Mouse (Mus musculus) layer of hippocampus, postnatal 36 days (tissue): ENCODE measurements around the gene Igfbp2. TPM values are rescaled to one million over a fixed set of nuclear protein-coding genes. Genes with fewer than 3 reads are reported as not detected.

Experiments used
- DNase-seq, 2 experiments: peaks; one replicate each; pipeline ENCODE4 v3.0.0; 2022
- total RNA-seq, 2 experiments: library from RNA; stranded (reverse); gene quantifications; 2 replicates each; pipeline ENCODE4 v1.2.3; 2021

Igfbp2 gene
- total RNA-seq, 2 experiments from 2014 or later, result 40.2 to 54.9 TPM

DNA sequence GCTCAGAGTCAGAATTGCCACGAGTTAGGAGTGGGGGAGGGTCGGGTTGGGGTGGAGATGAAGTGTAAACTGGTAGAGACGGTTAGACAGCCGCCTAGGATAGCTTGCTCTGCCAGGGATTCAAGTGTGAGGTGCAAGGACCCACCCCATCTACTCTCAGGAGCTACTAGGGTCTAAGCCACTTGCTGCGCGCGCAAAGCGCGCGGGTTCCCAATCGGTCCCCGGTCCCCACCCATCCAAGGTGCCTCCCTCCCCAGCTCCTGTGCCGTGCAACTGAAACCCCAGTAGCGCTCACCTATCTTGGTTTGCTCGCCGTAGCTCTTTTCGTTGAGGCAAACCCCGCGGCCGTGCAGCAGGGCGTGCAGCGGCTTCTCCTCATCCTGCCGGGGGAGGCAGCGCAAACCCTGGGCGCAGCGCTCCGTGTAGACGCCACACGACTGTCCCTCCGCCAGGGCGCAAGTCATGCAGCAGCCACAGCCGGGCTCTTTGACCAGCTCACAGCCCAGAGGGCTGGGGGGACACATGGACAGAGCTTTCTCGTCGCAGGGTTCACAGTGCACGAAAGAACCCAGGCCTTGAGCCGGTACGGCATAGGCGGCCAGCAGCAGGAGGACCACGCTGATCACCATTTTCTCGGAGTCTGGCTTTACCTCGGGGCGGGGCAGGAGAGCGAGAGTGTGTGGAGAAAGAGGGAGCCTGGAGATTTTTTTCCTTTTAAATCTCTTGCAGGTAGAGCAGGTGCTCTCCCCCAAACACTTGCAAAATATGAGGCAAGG, 49.4 kb downstream of the Igfbp2 start:
- DNase-seq, result peak; percentile 64 to 73

DNA sequence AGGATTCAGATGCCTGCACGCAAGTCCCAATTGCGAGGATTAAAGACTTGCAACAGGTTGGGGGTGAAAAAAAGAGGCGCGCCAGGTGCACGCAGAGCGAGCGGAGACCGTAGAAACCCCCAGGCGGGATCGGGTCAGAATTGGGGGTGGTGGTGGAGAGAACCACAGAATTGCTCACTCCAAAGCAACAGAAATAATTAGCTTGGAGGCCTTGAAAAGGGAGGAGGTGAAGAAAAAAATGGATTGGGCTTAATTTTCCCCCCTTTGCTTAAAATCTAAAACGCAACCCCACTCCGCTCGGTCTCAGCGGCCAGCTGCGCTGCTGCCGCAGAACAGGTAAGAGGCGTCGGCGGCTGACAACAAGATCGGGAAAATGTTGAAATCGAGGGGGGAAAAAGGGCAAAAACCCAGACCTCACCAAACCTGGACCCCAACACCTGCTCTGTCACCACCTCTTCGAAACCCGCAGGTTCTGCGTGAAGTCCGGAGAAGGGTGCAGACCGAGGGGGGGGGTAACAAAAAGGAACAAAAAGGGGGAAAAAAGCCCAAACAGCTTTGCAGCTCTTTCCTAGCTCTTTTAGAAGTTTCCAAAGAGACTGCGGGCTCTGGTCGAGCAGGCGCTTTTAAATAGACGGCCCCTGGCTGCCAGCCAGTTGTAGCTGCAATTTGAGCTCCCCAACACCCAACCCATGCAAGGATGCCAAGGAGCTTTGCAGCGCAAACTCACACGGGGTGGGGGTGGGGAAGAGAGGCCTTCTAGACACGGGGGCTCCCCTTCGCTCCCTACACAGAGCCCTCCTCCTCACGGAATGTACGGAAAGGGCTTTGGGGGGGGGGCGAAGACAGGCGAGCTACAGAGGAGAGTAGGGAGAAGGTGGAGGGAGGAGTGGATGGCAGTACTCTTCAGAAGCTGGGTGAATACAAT, 50.2 kb downstream of the Igfbp2 start, which contains the start of gene Igfbp5:
TSS of gene Igfbp5 (minus strand) at position 598 of the 925 bp plus-strand sequence.
- DNase-seq, result peak; percentile 56 to 61

DNA sequence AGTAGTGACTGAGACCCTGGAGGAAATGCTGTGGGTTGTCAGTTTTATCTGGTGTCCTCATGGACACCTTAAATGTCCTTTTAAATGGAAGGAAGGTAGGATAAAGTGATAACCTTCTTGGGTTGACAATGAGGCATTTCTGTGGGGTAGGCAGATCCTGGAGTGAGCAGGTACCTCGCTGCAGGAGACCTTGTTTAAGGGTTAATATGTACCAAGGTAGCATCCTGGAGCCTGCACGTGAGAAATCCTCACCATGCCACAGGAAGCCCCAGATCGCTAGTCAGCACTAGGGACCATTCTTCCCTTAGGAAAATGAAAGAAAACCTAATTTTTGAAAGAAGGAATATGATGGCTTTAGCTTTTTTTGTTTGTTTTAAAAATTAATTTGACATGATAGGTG, 51.4 kb downstream of the Igfbp2 start:
- no peak for DNase-seq

DNA sequence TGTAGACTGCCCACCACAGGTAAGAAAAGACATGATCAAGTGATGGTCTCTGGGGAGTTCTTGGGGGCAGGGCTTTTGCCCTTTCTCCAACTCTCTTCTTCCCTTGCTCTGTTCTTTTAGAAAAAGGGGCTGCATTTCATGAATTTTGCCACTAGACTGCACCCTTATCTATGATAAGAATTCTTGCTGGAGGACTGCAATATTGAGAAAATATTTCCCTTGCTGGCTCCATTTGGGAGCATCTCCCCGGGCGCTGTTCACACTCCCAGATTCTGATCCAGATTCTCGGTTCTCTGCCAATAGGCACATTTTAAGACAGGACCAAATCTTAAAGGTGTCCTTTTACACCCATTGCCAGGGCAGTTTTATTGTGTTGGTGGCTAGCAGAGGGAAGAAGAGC, 51.8 kb downstream of the Igfbp2 start:
- DNase-seq, result no peak

DNA sequence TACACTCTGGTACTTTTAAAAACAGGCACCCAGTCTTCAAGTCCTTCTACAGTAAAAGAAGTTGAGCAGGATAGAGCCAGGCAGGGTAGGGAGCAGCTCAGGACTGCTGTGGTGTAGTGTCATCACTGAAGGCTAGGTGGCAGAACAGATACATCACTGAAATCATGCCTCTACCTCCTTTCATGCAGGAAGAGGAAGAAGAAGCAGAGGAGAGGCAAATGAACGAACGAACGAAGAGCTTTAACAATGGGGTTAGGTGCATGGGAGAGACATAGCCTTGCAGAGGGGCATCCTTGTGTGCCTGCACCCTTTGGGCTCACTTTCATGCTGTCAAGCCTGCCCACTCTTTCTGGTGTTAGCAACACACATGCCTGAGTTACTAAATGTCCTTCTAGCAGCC, 53.6 kb downstream of the Igfbp2 start:
- no peak for DNase-seq

DNA sequence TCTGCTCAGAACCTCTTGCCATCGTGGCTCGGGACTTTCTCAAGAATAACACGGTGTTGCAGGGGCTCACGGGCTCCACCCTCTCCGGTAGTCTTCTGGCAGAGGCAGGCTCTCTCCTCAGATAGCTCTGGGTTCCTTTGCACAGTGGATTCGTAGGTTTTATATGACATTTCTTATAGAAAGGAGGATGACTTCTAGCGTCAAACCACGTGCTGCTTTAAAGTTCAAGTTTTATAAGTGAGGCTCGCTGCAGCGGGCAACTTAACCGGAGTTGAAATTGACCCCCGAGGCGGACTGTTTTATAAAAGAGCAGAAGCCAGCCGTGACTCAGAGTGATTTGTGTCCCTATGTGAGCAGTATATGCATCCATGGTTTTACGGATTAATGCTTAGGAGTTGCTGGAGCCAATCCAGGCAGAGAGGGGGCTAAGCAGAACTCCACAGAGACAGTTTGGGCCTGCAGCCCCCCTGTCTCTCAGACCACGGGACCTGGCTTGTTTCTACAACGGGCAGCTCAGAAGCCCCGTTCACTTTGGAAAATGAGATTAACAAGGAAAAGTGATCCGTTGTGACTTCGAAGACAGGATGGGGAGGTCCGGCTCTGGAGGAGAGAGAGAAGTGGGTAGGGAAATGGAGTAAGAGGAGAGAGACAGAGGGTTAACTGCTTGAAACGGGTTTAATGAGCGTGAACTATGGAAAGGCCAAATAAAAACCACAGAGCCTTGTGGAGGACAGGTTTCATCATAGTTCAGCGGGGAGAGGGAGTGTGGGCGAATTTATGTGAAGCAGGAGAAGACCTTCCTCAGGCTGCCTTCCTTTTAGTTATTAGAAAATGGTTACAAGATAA, 54.4 kb downstream of the Igfbp2 start:
- no peak for DNase-seq

DNA sequence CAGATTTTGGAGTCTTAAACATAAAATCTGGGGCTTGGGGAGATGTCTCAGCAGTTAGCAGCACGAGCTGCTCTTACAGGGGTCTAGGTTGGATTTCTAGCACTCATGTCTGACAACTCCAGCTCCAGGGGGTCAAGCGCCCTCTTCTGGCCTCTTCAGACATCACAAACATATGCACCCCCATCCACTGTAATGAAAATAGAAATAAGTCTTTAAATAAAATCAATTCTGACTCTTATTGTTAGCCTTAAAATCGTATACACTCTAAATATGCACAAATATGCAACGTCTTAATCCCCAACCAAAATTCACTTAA, 55.0 kb downstream of the Igfbp2 start:
- no peak for DNase-seq

DNA sequence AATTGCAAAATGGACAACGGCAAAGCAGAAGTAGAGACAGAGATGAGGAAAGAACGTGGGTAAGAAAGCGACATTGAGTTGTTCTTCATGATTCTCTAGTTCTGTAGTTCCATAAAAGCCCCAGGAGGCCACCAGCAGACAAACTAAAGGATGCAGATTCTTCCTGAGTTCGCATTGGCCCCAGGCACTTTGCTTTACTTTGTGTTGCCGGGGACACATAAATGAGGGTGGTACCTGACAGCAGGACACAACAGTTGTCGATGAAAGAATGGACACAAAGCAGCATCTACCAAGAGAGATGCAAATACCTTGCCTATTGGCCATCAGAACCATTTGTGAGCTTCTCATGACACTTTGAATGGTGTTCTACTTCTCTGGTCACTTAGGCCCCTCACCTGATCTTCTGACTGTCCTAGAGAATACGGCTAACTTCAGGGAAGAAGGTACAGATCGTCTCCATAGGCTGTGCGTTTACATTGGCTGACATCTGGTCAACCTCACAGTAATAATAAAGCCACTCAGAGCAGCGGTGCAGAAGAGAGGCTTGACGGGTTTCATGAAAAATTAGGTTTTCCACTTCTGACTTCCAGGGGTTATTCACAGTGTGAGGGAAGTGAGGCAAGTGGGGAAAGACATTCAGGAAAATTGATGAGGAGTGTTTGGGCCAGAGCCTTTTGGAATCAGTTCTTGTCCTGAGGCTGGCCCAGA, 61.0 kb downstream of the Igfbp2 start:
- DNase-seq, result no peak

DNA sequence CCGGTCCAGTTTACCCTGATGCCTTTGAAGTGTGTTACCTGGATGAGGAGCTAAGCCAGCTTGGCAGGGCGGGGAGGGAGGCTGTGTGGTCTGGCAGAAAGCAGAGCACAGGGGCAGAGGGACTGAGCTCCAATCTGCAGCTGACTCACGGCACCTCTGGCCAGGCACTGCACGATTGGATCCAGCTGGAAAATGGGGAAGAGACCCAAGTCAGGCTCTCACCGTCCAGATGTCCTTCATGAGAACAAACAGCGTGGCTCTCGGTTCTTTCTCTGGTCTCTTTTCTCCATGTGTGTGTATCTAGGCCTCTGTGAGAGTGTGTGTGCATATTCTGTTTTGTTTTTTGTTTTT, 61.5 kb downstream of the Igfbp2 start:
- DNase-seq, result no peak

DNA sequence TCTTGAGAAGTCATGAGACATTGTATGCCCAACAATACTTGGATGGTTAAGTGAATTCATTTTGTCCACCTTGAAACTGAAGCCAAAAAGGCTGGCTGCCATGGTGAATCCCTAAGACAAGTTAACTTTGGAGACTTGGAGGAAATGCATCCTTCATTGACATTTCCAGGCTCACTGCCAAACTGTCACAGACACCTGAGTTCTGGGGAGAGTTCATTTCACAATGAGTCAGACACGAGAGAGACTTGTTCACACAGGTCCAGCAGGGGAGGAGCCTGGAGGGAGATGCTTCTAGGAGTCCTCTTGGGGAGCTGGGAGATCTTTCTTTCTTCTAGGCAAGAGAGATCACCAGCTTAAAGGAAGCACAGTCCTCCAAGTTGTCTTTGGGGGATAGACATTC, 63.6 kb downstream of the Igfbp2 start:
- no peak for DNase-seq

DNA sequence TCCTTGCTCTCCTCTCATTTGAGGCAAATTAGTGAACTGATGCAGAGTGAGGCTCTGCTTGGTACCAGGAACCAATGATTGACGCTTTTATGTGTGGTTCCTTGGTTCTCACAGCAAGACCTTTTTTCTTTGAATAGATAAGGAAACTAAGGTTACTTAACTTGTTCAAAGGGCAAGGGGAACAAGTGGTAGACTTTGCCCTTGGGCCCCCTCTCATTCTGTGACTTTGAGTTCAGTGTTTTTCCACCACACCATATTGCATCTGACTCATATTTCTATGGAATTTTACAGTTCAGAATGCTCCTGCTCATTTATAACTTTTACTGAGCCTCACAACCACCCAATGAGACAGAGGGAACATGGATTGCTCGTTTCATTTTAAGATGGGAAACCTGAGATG, 71.5 kb downstream of the Igfbp2 start:
- DNase-seq, result no peak

Other genes starting within 250 kb of the Igfbp2 start
- gene Smarcal1, start 241.3 kb upstream of the Igfbp2 start, total RNA-seq, result 10 to 100 TPM; 58.8 to 63.1 TPM
- gene Ankar, start 123.9 kb upstream of the Igfbp2 start, total RNA-seq, result not detected
- gene Rpl37a, start 113.2 kb upstream of the Igfbp2 start, total RNA-seq, result 100 to 1,000 TPM; 568 to 629 TPM
- 10 to 100 TPM; 70.5 to 75.7 TPM for gene Igfbp5, start 50.4 kb downstream of the Igfbp2 start, total RNA-seq
- not detected for gene Tnp1, start 191.4 kb downstream of the Igfbp2 start, total RNA-seq